Mouse (Mus musculus): ENCODE data around the gene Spcs1. TPM values are rescaled to one million over a fixed set of nuclear protein-coding genes. Genes with fewer than 3 reads are reported as not detected.

Gene Spcs1
- total and polyA plus RNA-seq, 3 experiments, result 123 to 145 (median 137) TPM

GRCm38 (mm10) chr14:31011588-31011987 lies 10.1 kb upstream of the Spcs1 start:
- WGBS, result 95% methylated on average over 3 of the region's 3 CpGs
- H3K4me3 ChIP-seq, result no peak overlapping the region
- H3K27me3 ChIP-seq (ENCODE audit: control insufficient read depth, insufficient read depth, low read length), result no peaks in the 10 kb centered on the region
- no peak overlapping the region for H3K27ac ChIP-seq
- intact Hi-C loops (cut with DNase I), result no loop called here
- no peak for TF ChIP-seq POLR2A (IDR thresholded peaks at IDR 0.05; ENCODE audit: insufficient read depth, low read depth, low read length)
- no peak for TF ChIP-seq EP300 (IDR thresholded peaks at IDR 0.05; ENCODE audit: insufficient read depth, low read depth, low read length)
- no peak for TF ChIP-seq CTCF (IDR thresholded peaks at IDR 0.05)
- H3K9ac ChIP-seq (ENCODE audit: low read depth, low read length), result no peak overlapping the region
- H3K4me1 ChIP-seq (ENCODE audit: control insufficient read depth, insufficient read depth, low read length), result no peaks in the 10 kb centered on the region
- DNase-seq, result no peak
- peaks cover 10% of the 10 kb centered on the region for H3K36me3 ChIP-seq (ENCODE audit: control insufficient read depth, insufficient read depth, low read length)
- no peaks in the 10 kb centered on the region for H3K79me2 ChIP-seq (replicated peaks; ENCODE audit: control insufficient read depth, insufficient read depth, low read length)

GRCm38 (mm10) chr14:31006779-31007178 lies 5.3 kb upstream of the Spcs1 start:
- Histone ChIP-seq H3K27me3 (ENCODE audit: control insufficient read depth, insufficient read depth, low read length) (no peaks in the 10 kb centered on the region), H3K9ac (ENCODE audit: low read depth, low read length) (no peak overlapping the region), H3K27ac (no peak overlapping the region), H3K36me3 (ENCODE audit: control insufficient read depth, insufficient read depth, low read length) (peaks cover 4% of the 10 kb centered on the region; the same call in 1 of the 2 replicates), H3K79me2 (replicated peaks; ENCODE audit: control insufficient read depth, insufficient read depth, low read length) (no peaks in the 10 kb centered on the region), H3K4me3 (no peak overlapping the region), H3K4me1 (ENCODE audit: control insufficient read depth, insufficient read depth, low read length) (no peaks in the 10 kb centered on the region; the same call in 1 of the 2 replicates)
- TF ChIP-seq CTCF (IDR thresholded peaks at IDR 0.05) (no peak), EP300 (IDR thresholded peaks at IDR 0.05; ENCODE audit: insufficient read depth, low read depth, low read length) (no peak), POLR2A (IDR thresholded peaks at IDR 0.05; ENCODE audit: insufficient read depth, low read depth, low read length) (no peak)
- intact Hi-C loops (cut with DNase I), result no loop called here
- no peak for DNase-seq
- 90% methylated on average over 5 of the region's 5 CpGs for WGBS

GRCm38 (mm10) chr14:31004527-31004926 lies 3.1 kb upstream of the Spcs1 start:
- H3K36me3 ChIP-seq (ENCODE audit: control insufficient read depth, insufficient read depth, low read length), result no peaks in the 10 kb centered on the region; the same call in 1 of the 2 replicates
- 42% methylated on average over 2 of the region's 2 CpGs for WGBS
- H3K9ac ChIP-seq (ENCODE audit: low read depth, low read length), result no peak overlapping the region
- no peak overlapping the region for H3K4me3 ChIP-seq
- DNase-seq, result no peak
- no peaks in the 10 kb centered on the region for H3K27me3 ChIP-seq (ENCODE audit: control insufficient read depth, insufficient read depth, low read length)
- no peak overlapping the region for H3K27ac ChIP-seq
- H3K79me2 ChIP-seq (replicated peaks; ENCODE audit: control insufficient read depth, insufficient read depth, low read length), result no peaks in the 10 kb centered on the region
- intact Hi-C loops (cut with DNase I), result no loop called here
- H3K4me1 ChIP-seq (ENCODE audit: control insufficient read depth, insufficient read depth, low read length), result no peaks in the 10 kb centered on the region; the same call in 1 of the 2 replicates
- TF ChIP-seq POLR2A (IDR thresholded peaks at IDR 0.05; ENCODE audit: insufficient read depth, low read depth, low read length) (no peak), EP300 (IDR thresholded peaks at IDR 0.05; ENCODE audit: insufficient read depth, low read depth, low read length) (no peak), CTCF (IDR thresholded peaks at IDR 0.05) (no peak)

- WGBS, result under 1% methylated on average over 21 of the region's 21 CpGs
- Histone ChIP-seq H3K27ac (peak overlapping the region; percentile 85), H3K79me2 (replicated peaks; ENCODE audit: control insufficient read depth, insufficient read depth, low read length) (no peaks in the 10 kb centered on the region), H3K4me3 (peak overlapping the region; percentile 70), H3K4me1 (ENCODE audit: control insufficient read depth, insufficient read depth, low read length) (no peaks in the 10 kb centered on the region; the same call in 1 of the 2 replicates), H3K27me3 (ENCODE audit: control insufficient read depth, insufficient read depth, low read length) (no peaks in the 10 kb centered on the region), H3K9ac (ENCODE audit: low read depth, low read length) (peak overlapping the region; percentile 63), H3K36me3 (ENCODE audit: control insufficient read depth, insufficient read depth, low read length) (no peaks in the 10 kb centered on the region; the same call in 1 of the 2 replicates)
- no peak for DNase-seq
- no peak for TF ChIP-seq POLR2A (IDR thresholded peaks at IDR 0.05; ENCODE audit: insufficient read depth, low read depth, low read length)
- no peak for TF ChIP-seq EP300 (IDR thresholded peaks at IDR 0.05; ENCODE audit: insufficient read depth, low read depth, low read length)
- TF ChIP-seq CTCF (IDR thresholded peaks at IDR 0.05), result peak; percentile 11; the same call in 1 of the 2 replicates
- intact Hi-C loops (cut with DNase I), result loop anchor here (1.0 kb wide), 1 partner anchor 18 kb away; the partner anchor contains the start of genes Gnl3 and Pbrm1
Observed at GRCm38 (mm10) chr14:31000816-31001306, 611 bp downstream of the Spcs1 start.

- Histone ChIP-seq H3K4me3 (peak overlapping the region; percentile 70), H3K9ac (ENCODE audit: low read depth, low read length) (no peak overlapping the region; the same call in 1 of the 2 replicates), H3K79me2 (replicated peaks; ENCODE audit: control insufficient read depth, insufficient read depth, low read length) (no peaks in the 10 kb centered on the region), H3K36me3 (ENCODE audit: control insufficient read depth, insufficient read depth, low read length) (no peaks in the 10 kb centered on the region; the same call in 1 of the 2 replicates), H3K27me3 (ENCODE audit: control insufficient read depth, insufficient read depth, low read length) (no peaks in the 10 kb centered on the region), H3K27ac (peak overlapping the region; percentile 85; the same call in 1 of the 2 replicates), H3K4me1 (ENCODE audit: control insufficient read depth, insufficient read depth, low read length) (no peaks in the 10 kb centered on the region; the same call in 1 of the 2 replicates)
- TF ChIP-seq CTCF (IDR thresholded peaks at IDR 0.05) (no peak), EP300 (IDR thresholded peaks at IDR 0.05; ENCODE audit: insufficient read depth, low read depth, low read length) (no peak), POLR2A (IDR thresholded peaks at IDR 0.05; ENCODE audit: insufficient read depth, low read depth, low read length) (no peak)
- 49% methylated on average over 10 of the region's 10 CpGs for WGBS
- intact Hi-C loops (cut with DNase I), result no loop called here
- no peak for DNase-seq
Observed at GRCm38 (mm10) chr14:31000356-31000755, 1.1 kb downstream of the Spcs1 start.

- TF ChIP-seq CTCF (IDR thresholded peaks at IDR 0.05), result no peak
- no peak for TF ChIP-seq POLR2A (IDR thresholded peaks at IDR 0.05; ENCODE audit: insufficient read depth, low read depth, low read length)
- no peak for TF ChIP-seq EP300 (IDR thresholded peaks at IDR 0.05; ENCODE audit: insufficient read depth, low read depth, low read length)
- H3K79me2 ChIP-seq (replicated peaks; ENCODE audit: control insufficient read depth, insufficient read depth, low read length), result no peaks in the 10 kb centered on the region
- H3K4me1 ChIP-seq (ENCODE audit: control insufficient read depth, insufficient read depth, low read length), result no peaks in the 10 kb centered on the region
- no peak overlapping the region for H3K4me3 ChIP-seq
- no peaks in the 10 kb centered on the region; the same call in 1 of the 2 replicates for H3K36me3 ChIP-seq (ENCODE audit: control insufficient read depth, insufficient read depth, low read length)
- intact Hi-C loops (cut with DNase I), result no loop called here
- H3K27me3 ChIP-seq (ENCODE audit: control insufficient read depth, insufficient read depth, low read length), result no peaks in the 10 kb centered on the region
- H3K27ac ChIP-seq, result no peak overlapping the region
- no peak overlapping the region for H3K9ac ChIP-seq (ENCODE audit: low read depth, low read length)
- no peak for DNase-seq
Observed at GRCm38 (mm10) chr14:30996417-30996816, 5.1 kb downstream of the Spcs1 start.
